Mouse (Mus musculus): Measurements from ENCODE around the gene Pde4a.

DNA sequence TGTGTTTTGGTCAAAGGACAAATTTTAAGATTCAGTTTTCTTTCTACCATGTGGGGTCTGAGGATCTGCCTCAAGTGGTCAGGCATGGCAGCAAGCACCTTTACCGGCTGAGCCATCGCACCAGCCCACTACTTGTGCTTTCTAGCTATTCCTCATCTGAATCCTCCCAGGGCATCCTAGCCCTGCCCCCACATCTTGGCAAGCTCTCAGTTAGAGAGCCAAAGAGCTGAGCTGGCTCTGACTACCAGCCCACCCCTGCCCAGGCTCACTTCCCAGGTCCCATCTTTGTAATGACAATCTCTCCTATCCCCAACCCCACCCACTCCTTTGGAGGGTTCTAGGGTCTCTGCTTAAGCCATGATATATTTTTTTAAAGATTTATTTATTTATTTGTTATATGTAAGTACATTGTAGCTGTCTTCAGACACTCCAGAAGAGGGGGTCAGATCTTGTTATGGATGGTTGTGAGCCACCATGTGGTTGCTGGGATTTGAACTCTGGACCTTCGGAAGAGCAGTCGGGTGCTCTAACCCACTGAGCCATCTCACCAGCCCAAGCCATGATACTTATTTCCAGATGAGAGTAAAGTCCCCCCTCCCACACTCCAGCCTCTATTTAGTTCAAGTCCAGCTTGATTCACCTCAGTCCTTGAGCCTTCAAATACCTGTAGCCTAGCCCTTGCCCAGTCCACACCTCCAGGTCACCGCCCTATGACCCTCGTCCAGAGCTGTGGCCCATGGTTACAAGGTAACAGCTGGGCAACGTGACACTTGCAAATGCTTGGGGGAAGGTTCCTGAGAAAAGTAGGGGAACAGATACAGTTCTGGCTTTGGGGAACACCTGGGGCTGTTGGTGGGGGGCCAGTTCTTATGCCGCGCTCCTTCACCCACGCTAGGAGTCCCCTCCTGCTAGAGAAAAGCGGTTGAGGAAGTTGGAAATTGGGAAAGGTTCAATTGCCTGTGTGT, 2.1 kb upstream of the Pde4a start:
- TF ChIP-seq CTCF (IDR thresholded peaks at IDR 0.05; ENCODE audit: borderline replicate concordance, extremely low read depth, insufficient read depth, insufficient read length), result no peak
- no peak for TF ChIP-seq POLR2A (IDR thresholded peaks at IDR 0.05; ENCODE audit: borderline replicate concordance, extremely low read depth, insufficient read depth, insufficient read length, poor library complexity, severe bottlenecking)

All from brain, embryonic 14.5 days (tissue).